Mouse (Mus musculus): ENCODE results near the gene Arhgef3. TPM values are rescaled to one million over a fixed set of nuclear protein-coding genes. Genes with fewer than 3 reads are reported as not detected.

Gene Arhgef3
- polyA plus RNA-seq, 1 experiment from 2014 or later = 15.6 TPM

- peaks cover 6% of the 10 kb centered on the region; the same call in 1 of the 2 replicates for H3K4me1 ChIP-seq (replicated peaks; ENCODE audit: control insufficient read depth, insufficient read depth, low read length)
- no peak overlapping the region for H3K4me3 ChIP-seq (ENCODE audit: low read depth, low read length)
- DNase-seq (ENCODE audit: low spot score) = no peak
- H3K9ac ChIP-seq (ENCODE audit: low read length) = no peak overlapping the region
- WGBS = 75% methylated on average over 3 of the region's 3 CpGs
- no peak for ATAC-seq (replicated peaks; ENCODE audit: low FRiP score, low TSS enrichment, low read depth)
- H3K36me3 ChIP-seq (ENCODE audit: control insufficient read depth, insufficient read depth, low read length) = no peaks in the 10 kb centered on the region
- no peaks in the 10 kb centered on the region for H3K27me3 ChIP-seq (replicated peaks; ENCODE audit: control insufficient read depth, insufficient read depth, low read length)
- no peak overlapping the region for H3K27ac ChIP-seq (ENCODE audit: low read depth)
- H3K4me2 ChIP-seq (ENCODE audit: low read length) = no peak overlapping the region
- H3K9me3 ChIP-seq (ENCODE audit: control insufficient read depth, low read length) = no peaks in the 10 kb centered on the region
Observed at GRCm38 (mm10) chr14:27122646-27123045, 7.9 kb downstream of the Arhgef3 start.

- H3K27me3 ChIP-seq (replicated peaks; ENCODE audit: control insufficient read depth, insufficient read depth, low read length) = no peaks in the 10 kb centered on the region
- no peak overlapping the region for H3K4me2 ChIP-seq (ENCODE audit: low read length)
- WGBS = 56% methylated on average over 8 of the region's 8 CpGs
- no peaks in the 10 kb centered on the region for H3K36me3 ChIP-seq (ENCODE audit: control insufficient read depth, insufficient read depth, low read length)
- no peak for DNase-seq (ENCODE audit: low spot score)
- peaks cover 6% of the 10 kb centered on the region; the same call in 1 of the 2 replicates for H3K4me1 ChIP-seq (replicated peaks; ENCODE audit: control insufficient read depth, insufficient read depth, low read length)
- H3K9ac ChIP-seq (ENCODE audit: low read length) = no peak overlapping the region
- H3K4me3 ChIP-seq (ENCODE audit: low read depth, low read length) = no peak overlapping the region
- H3K27ac ChIP-seq (ENCODE audit: low read depth) = no peak overlapping the region
- no peaks in the 10 kb centered on the region for H3K9me3 ChIP-seq (ENCODE audit: control insufficient read depth, low read length)
- ATAC-seq (replicated peaks; ENCODE audit: low FRiP score, low TSS enrichment, low read depth) = no peak
Observed at GRCm38 (mm10) chr14:27123543-27123942, 8.8 kb downstream of the Arhgef3 start.

GRCm38 (mm10) chr14:27130031-27130430 is 15.3 kb downstream of the Arhgef3 start:
- Histone ChIP-seq H3K4me2 (ENCODE audit: low read length) (no peak overlapping the region), H3K4me3 (ENCODE audit: low read depth, low read length) (no peak overlapping the region), H3K27me3 (replicated peaks; ENCODE audit: control insufficient read depth, insufficient read depth, low read length) (no peaks in the 10 kb centered on the region), H3K9ac (ENCODE audit: low read length) (no peak overlapping the region), H3K27ac (ENCODE audit: low read depth) (no peak overlapping the region), H3K4me1 (replicated peaks; ENCODE audit: control insufficient read depth, insufficient read depth, low read length) (no peaks in the 10 kb centered on the region), H3K36me3 (ENCODE audit: control insufficient read depth, insufficient read depth, low read length) (no peaks in the 10 kb centered on the region), H3K9me3 (ENCODE audit: control insufficient read depth, low read length) (no peaks in the 10 kb centered on the region)
- ATAC-seq (replicated peaks; ENCODE audit: low FRiP score, low TSS enrichment, low read depth) (no peak), DNase-seq (ENCODE audit: low spot score) (no peak)
- WGBS = 95% methylated on average over 3 of the region's 3 CpGs

GRCm38 (mm10) chr14:27130676-27131075 is 16.0 kb downstream of the Arhgef3 start:
- Histone ChIP-seq H3K4me3 (ENCODE audit: low read depth, low read length) (no peak overlapping the region), H3K4me2 (ENCODE audit: low read length) (no peak overlapping the region), H3K27ac (ENCODE audit: low read depth) (no peak overlapping the region), H3K9me3 (ENCODE audit: control insufficient read depth, low read length) (no peaks in the 10 kb centered on the region), H3K4me1 (replicated peaks; ENCODE audit: control insufficient read depth, insufficient read depth, low read length) (no peaks in the 10 kb centered on the region), H3K36me3 (ENCODE audit: control insufficient read depth, insufficient read depth, low read length) (no peaks in the 10 kb centered on the region), H3K27me3 (replicated peaks; ENCODE audit: control insufficient read depth, insufficient read depth, low read length) (no peaks in the 10 kb centered on the region), H3K9ac (ENCODE audit: low read length) (no peak overlapping the region)
- 56% methylated on average over 1 of the region's 1 CpGs for WGBS
- DNase-seq (ENCODE audit: low spot score) (no peak), ATAC-seq (replicated peaks; ENCODE audit: low FRiP score, low TSS enrichment, low read depth) (no peak)

- Histone ChIP-seq H3K4me2 (ENCODE audit: low read length) (no peak overlapping the region), H3K4me1 (replicated peaks; ENCODE audit: control insufficient read depth, insufficient read depth, low read length) (no peaks in the 10 kb centered on the region), H3K9me3 (ENCODE audit: control insufficient read depth, low read length) (no peaks in the 10 kb centered on the region), H3K4me3 (ENCODE audit: low read depth, low read length) (no peak overlapping the region), H3K27ac (ENCODE audit: low read depth) (no peak overlapping the region), H3K36me3 (ENCODE audit: control insufficient read depth, insufficient read depth, low read length) (no peaks in the 10 kb centered on the region), H3K27me3 (replicated peaks; ENCODE audit: control insufficient read depth, insufficient read depth, low read length) (no peaks in the 10 kb centered on the region), H3K9ac (ENCODE audit: low read length) (no peak overlapping the region)
- no peak for DNase-seq (ENCODE audit: low spot score)
- WGBS = 56% methylated on average over 1 of the region's 1 CpGs
- no peak for ATAC-seq (replicated peaks; ENCODE audit: low FRiP score, low TSS enrichment, low read depth)
Observed at GRCm38 (mm10) chr14:27131521-27131920, 16.8 kb downstream of the Arhgef3 start.

GRCm38 (mm10) chr14:27138891-27139290 is 24.2 kb downstream of the Arhgef3 start:
- Histone ChIP-seq H3K9me3 (ENCODE audit: control insufficient read depth, low read length) (no peaks in the 10 kb centered on the region), H3K4me1 (replicated peaks; ENCODE audit: control insufficient read depth, insufficient read depth, low read length) (no peaks in the 10 kb centered on the region; the same call in 1 of the 2 replicates), H3K36me3 (ENCODE audit: control insufficient read depth, insufficient read depth, low read length) (no peaks in the 10 kb centered on the region), H3K4me2 (ENCODE audit: low read length) (no peak overlapping the region), H3K4me3 (ENCODE audit: low read depth, low read length) (no peak overlapping the region), H3K27ac (ENCODE audit: low read depth) (no peak overlapping the region), H3K27me3 (replicated peaks; ENCODE audit: control insufficient read depth, insufficient read depth, low read length) (no peaks in the 10 kb centered on the region), H3K9ac (ENCODE audit: low read length) (no peak overlapping the region)
- WGBS = 86% methylated on average over 9 of the region's 9 CpGs
- ATAC-seq (replicated peaks; ENCODE audit: low FRiP score, low TSS enrichment, low read depth) (no peak), DNase-seq (ENCODE audit: low spot score) (no peak)

GRCm38 (mm10) chr14:27139968-27140367 is 25.3 kb downstream of the Arhgef3 start:
- no peaks in the 10 kb centered on the region for H3K27me3 ChIP-seq (replicated peaks; ENCODE audit: control insufficient read depth, insufficient read depth, low read length)
- ATAC-seq (replicated peaks; ENCODE audit: low FRiP score, low TSS enrichment, low read depth) (no peak), DNase-seq (ENCODE audit: low spot score) (no peak)
- H3K9ac ChIP-seq (ENCODE audit: low read length) = no peak overlapping the region
- peaks cover 5% of the 10 kb centered on the region for H3K4me1 ChIP-seq (replicated peaks; ENCODE audit: control insufficient read depth, insufficient read depth, low read length)
- WGBS = 91% methylated on average over 3 of the region's 3 CpGs
- no peak overlapping the region for H3K4me2 ChIP-seq (ENCODE audit: low read length)
- H3K4me3 ChIP-seq (ENCODE audit: low read depth, low read length) = no peak overlapping the region
- no peak overlapping the region for H3K27ac ChIP-seq (ENCODE audit: low read depth)
- H3K9me3 ChIP-seq (ENCODE audit: control insufficient read depth, low read length) = no peaks in the 10 kb centered on the region
- no peaks in the 10 kb centered on the region for H3K36me3 ChIP-seq (ENCODE audit: control insufficient read depth, insufficient read depth, low read length)

- Histone ChIP-seq H3K9me3 (ENCODE audit: control insufficient read depth, low read length) (no peaks in the 10 kb centered on the region), H3K4me3 (ENCODE audit: low read depth, low read length) (no peak overlapping the region), H3K36me3 (ENCODE audit: control insufficient read depth, insufficient read depth, low read length) (no peaks in the 10 kb centered on the region), H3K27me3 (replicated peaks; ENCODE audit: control insufficient read depth, insufficient read depth, low read length) (no peaks in the 10 kb centered on the region), H3K4me1 (replicated peaks; ENCODE audit: control insufficient read depth, insufficient read depth, low read length) (peaks cover 14% of the 10 kb centered on the region), H3K9ac (ENCODE audit: low read length) (no peak overlapping the region), H3K27ac (ENCODE audit: low read depth) (no peak overlapping the region), H3K4me2 (ENCODE audit: low read length) (no peak overlapping the region)
- 23% methylated on average over 3 of the region's 3 CpGs for WGBS
- DNase-seq (ENCODE audit: low spot score) = no peak
- no peak for ATAC-seq (replicated peaks; ENCODE audit: low FRiP score, low TSS enrichment, low read depth)
Observed at GRCm38 (mm10) chr14:27141486-27141885, 26.8 kb downstream of the Arhgef3 start.

GRCm38 (mm10) chr14:27142680-27143079 is 28.0 kb downstream of the Arhgef3 start:
- ATAC-seq (replicated peaks; ENCODE audit: low FRiP score, low TSS enrichment, low read depth) = no peak
- Histone ChIP-seq H3K4me3 (ENCODE audit: low read depth, low read length) (no peak overlapping the region), H3K9me3 (ENCODE audit: control insufficient read depth, low read length) (no peaks in the 10 kb centered on the region), H3K4me1 (replicated peaks; ENCODE audit: control insufficient read depth, insufficient read depth, low read length) (peaks cover 14% of the 10 kb centered on the region), H3K9ac (ENCODE audit: low read length) (no peak overlapping the region), H3K27ac (ENCODE audit: low read depth) (no peak overlapping the region), H3K27me3 (replicated peaks; ENCODE audit: control insufficient read depth, insufficient read depth, low read length) (no peaks in the 10 kb centered on the region), H3K4me2 (ENCODE audit: low read length) (no peak overlapping the region), H3K36me3 (ENCODE audit: control insufficient read depth, insufficient read depth, low read length) (no peaks in the 10 kb centered on the region)
- 86% methylated on average over 5 of the region's 5 CpGs for WGBS
- DNase-seq (ENCODE audit: low spot score) = no peak

All from intestine, embryonic 14.5 days (tissue).